Mouse (Mus musculus): Measurements from ENCODE around the gene Oxt.

DNA sequence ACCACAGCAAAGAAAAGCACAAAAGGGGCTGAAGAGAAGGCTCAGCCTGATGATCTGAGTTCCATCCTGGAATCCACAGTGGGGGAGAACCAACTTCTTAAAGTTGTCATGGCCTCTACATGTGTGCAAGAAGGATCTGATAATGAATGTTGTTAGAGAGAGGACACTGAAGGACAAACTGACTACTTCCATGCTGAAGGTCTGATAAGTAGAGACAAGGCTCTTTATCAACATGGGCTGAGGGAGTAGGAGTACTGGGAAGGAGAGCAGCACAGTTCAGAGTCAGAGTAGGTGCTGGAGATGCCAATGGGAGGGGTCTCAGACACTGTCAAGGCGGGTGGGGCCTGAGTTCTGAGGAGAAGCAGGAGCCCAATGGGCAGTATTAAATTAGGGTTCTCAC is 19.6 kb downstream of the Oxt start:
- TF ChIP-seq CHD2 (IDR thresholded peaks at IDR 0.05; ENCODE audit: low read depth, low read length) (no peak), MAFK (IDR thresholded peaks at IDR 0.05; ENCODE audit: insufficient read depth, low read depth, low read length) (no peak), HCFC1 (IDR thresholded peaks at IDR 0.05; ENCODE audit: borderline replicate concordance, insufficient read depth, low read length) (no peak), ZC3H11A (IDR thresholded peaks at IDR 0.05; ENCODE audit: borderline replicate concordance, low read depth, low read length) (no peak), ZNF384 (IDR thresholded peaks at IDR 0.05; ENCODE audit: low read depth, low read length) (no peak)

All from ES-E14 (cell line).